15 mouse cellular contexts compared by ENCODE assay signal in genomic region chr13:56111601-56112000, GRCm38 (mm10). TPM values are rescaled to one million over a fixed set of nuclear protein-coding genes. Genes with fewer than 3 reads are reported as not detected.
DNase-seq lines count a peak whose midpoint lies in the region; ATAC-seq lines count a peak whose summit lies in the region.
"Had no signal": no experiment of that assay in that cellular context is flagged by ENCODE, and none has a peak within 500 bp of the region (broad histone marks: within the 10 kb centered on the region; RNA-seq: fewer than 3 reads in every experiment).

No protein-coding gene starts in this region.

- WGBS in forebrain, embryonic 10.5 days: 87% methylated on average over 6 of the region's 6 CpGs
- WGBS in forebrain, embryonic 14.5 days: 86% methylated on average over 6 of the region's 6 CpGs
- WGBS in kidney, embryonic 15.5 days: 57% methylated on average over 6 of the region's 6 CpGs
- 59% methylated on average over 6 of the region's 6 CpGs for WGBS in embryonic facial prominence, embryonic 15.5 days
- WGBS in stomach, embryonic 16.5 days: 63% methylated on average over 6 of the region's 6 CpGs

- H3K36me3 ChIP-seq in forebrain, embryonic 10.5 days (replicated peaks): peaks cover 100% of the 10 kb centered on the region
- peaks cover 39% of the 10 kb centered on the region for H3K36me3 ChIP-seq in forebrain, embryonic 14.5 days (ENCODE audit: control insufficient read depth, insufficient read depth, low read length)
- H3K36me3 ChIP-seq in kidney, embryonic 15.5 days: peaks cover 21% of the 10 kb centered on the region; the same call in 1 of the 2 replicates
- no peaks in the 10 kb centered on the region for H3K36me3 ChIP-seq in embryonic facial prominence, embryonic 15.5 days
- H3K36me3 ChIP-seq in stomach, embryonic 16.5 days (ENCODE audit: control insufficient read depth, insufficient read depth, low read length): no peaks in the 10 kb centered on the region

- no peak overlapping the region for H3K9ac ChIP-seq in forebrain, embryonic 14.5 days (ENCODE audit: low read length)
- no peak overlapping the region for H3K9ac ChIP-seq in kidney, embryonic 15.5 days
- no peak overlapping the region for H3K9ac ChIP-seq in embryonic facial prominence, embryonic 15.5 days
- H3K9ac ChIP-seq in stomach, embryonic 16.5 days (ENCODE audit: low read length): peak overlapping the region; percentile 33; the same call in 1 of the 2 replicates
- H3K9ac ChIP-seq: forebrain, embryonic 13.5 days; hindbrain, embryonic 14.5 days; liver, postnatal 0 days had no signal

- H3K27ac ChIP-seq in forebrain, embryonic 10.5 days: peak overlapping the region; percentile 44; the same call in 1 of the 2 replicates
- no peak overlapping the region for H3K27ac ChIP-seq in forebrain, embryonic 14.5 days (ENCODE audit: low read depth, low read length)
- peak overlapping the region; percentile 73 for H3K27ac ChIP-seq in kidney, embryonic 15.5 days
- H3K27ac ChIP-seq in embryonic facial prominence, embryonic 15.5 days (replicated peaks): peak overlapping the region; percentile 87
- H3K27ac ChIP-seq in stomach, embryonic 16.5 days (ENCODE audit: low read length): peak overlapping the region; percentile 87
- H3K27ac ChIP-seq: forebrain, embryonic 13.5 days; hindbrain, embryonic 14.5 days had no signal

- H3K27me3 ChIP-seq in forebrain, embryonic 10.5 days (ENCODE audit: poor library complexity, severe bottlenecking): no peaks in the 10 kb centered on the region
- H3K27me3 ChIP-seq in forebrain, embryonic 14.5 days (replicated peaks; ENCODE audit: control insufficient read depth, insufficient read depth, low read length): no peaks in the 10 kb centered on the region
- H3K27me3 ChIP-seq in kidney, embryonic 15.5 days: no peaks in the 10 kb centered on the region
- H3K27me3 ChIP-seq in embryonic facial prominence, embryonic 15.5 days: no peaks in the 10 kb centered on the region
- no peaks in the 10 kb centered on the region for H3K27me3 ChIP-seq in stomach, embryonic 16.5 days (ENCODE audit: control insufficient read depth, insufficient read depth, low read length)
- H3K27me3 ChIP-seq: forebrain, embryonic 13.5 days had no signal

- H3K9me3 ChIP-seq in forebrain, embryonic 10.5 days: no peaks in the 10 kb centered on the region
- H3K9me3 ChIP-seq in forebrain, embryonic 14.5 days (replicated peaks; ENCODE audit: control insufficient read depth, low read length): no peaks in the 10 kb centered on the region
- no peaks in the 10 kb centered on the region for H3K9me3 ChIP-seq in kidney, embryonic 15.5 days (replicated peaks)
- H3K9me3 ChIP-seq in embryonic facial prominence, embryonic 15.5 days (replicated peaks): no peaks in the 10 kb centered on the region
- H3K9me3 ChIP-seq in stomach, embryonic 16.5 days (replicated peaks; ENCODE audit: control insufficient read depth, low read length): no peaks in the 10 kb centered on the region
- H3K9me3 ChIP-seq: forebrain, embryonic 13.5 days had no signal

- no peak overlapping the region for H3K4me3 ChIP-seq in forebrain, embryonic 10.5 days
- H3K4me3 ChIP-seq in forebrain, embryonic 14.5 days (ENCODE audit: low read depth, low read length): no peak overlapping the region
- no peak overlapping the region for H3K4me3 ChIP-seq in kidney, embryonic 15.5 days (replicated peaks)
- no peak overlapping the region for H3K4me3 ChIP-seq in embryonic facial prominence, embryonic 15.5 days (replicated peaks)
- no peak overlapping the region for H3K4me3 ChIP-seq in stomach, embryonic 16.5 days (replicated peaks; ENCODE audit: low read length)
- H3K4me3 ChIP-seq: forebrain, embryonic 13.5 days had no signal

- no peak overlapping the region for H3K4me2 ChIP-seq in forebrain, embryonic 14.5 days (ENCODE audit: low read length)
- no peak overlapping the region for H3K4me2 ChIP-seq in kidney, embryonic 15.5 days
- H3K4me2 ChIP-seq in embryonic facial prominence, embryonic 15.5 days (replicated peaks): no peak overlapping the region
- H3K4me2 ChIP-seq in stomach, embryonic 16.5 days (ENCODE audit: low read depth, low read length): peak overlapping the region; percentile 11; the same call in 1 of the 2 replicates
- H3K4me2 ChIP-seq: forebrain, embryonic 13.5 days; hindbrain, embryonic 14.5 days had no signal

- no peak for DNase-seq in forebrain, embryonic 10.5 days (ENCODE audit: extremely low spot score, low spot score)
- no peak for DNase-seq in forebrain, embryonic 14.5 days (ENCODE audit: low spot score)
- no peak for DNase-seq in kidney, adult 11 months
- no peak for DNase-seq in spleen, postnatal 10 days (ENCODE audit: low spot score in 2 of 2)
- no peak for DNase-seq in right cerebral cortex, postnatal 25 days
- DNase-seq: embryo, embryonic 11 days; gastrocnemius, postnatal 10 days; kidney, postnatal 14 days; liver, postnatal 0 days; thymus, postnatal 14 days had no signal

- no peak for ATAC-seq in forebrain, embryonic 14.5 days
- no peak for ATAC-seq in kidney, embryonic 15.5 days (replicated peaks; ENCODE audit: low FRiP score)
- ATAC-seq in embryonic facial prominence, embryonic 15.5 days (ENCODE audit: insufficient number of reproducible peaks, low FRiP score, low TSS enrichment, low read depth): peak; percentile 18; the same call in 1 of the 2 replicates
- 0 out of 2 replicates have a peak, but pooled peaks have one; percentile 1 for ATAC-seq in stomach, embryonic 16.5 days (ENCODE audit: insufficient read depth, low FRiP score)
- ATAC-seq: forebrain, embryonic 13.5 days; liver, postnatal 0 days had no signal

- H3K4me1 ChIP-seq in forebrain, embryonic 10.5 days: peaks cover 69% of the 10 kb centered on the region
- peaks cover 25% of the 10 kb centered on the region for H3K4me1 ChIP-seq in forebrain, embryonic 14.5 days (ENCODE audit: control insufficient read depth, insufficient read depth, low read length)
- H3K4me1 ChIP-seq in kidney, embryonic 15.5 days: peaks cover 95% of the 10 kb centered on the region
- peaks cover 83% of the 10 kb centered on the region for H3K4me1 ChIP-seq in embryonic facial prominence, embryonic 15.5 days
- H3K4me1 ChIP-seq in stomach, embryonic 16.5 days (ENCODE audit: control insufficient read depth, insufficient read depth, low read length): peaks cover 85% of the 10 kb centered on the region

RNA-seq across cellular contexts. Expression of gene H2afy, which starts 24.6 kb away (rescaled TPM):
- 554 and 558 TPM in 2 replicates for polyA plus RNA-seq in forebrain, embryonic 10.5 days (2016; fragmentation: Nextera tagmentation; extraction: Ambion mirVana)
- polyA plus RNA-seq in forebrain, embryonic 14.5 days (2014; fragmentation: Nextera tagmentation; extraction: Ambion mirVana): 422 and 438 TPM in 2 replicates
- 395 and 406 TPM in 2 replicates for polyA plus RNA-seq in kidney, embryonic 15.5 days (2015; fragmentation: Nextera tagmentation; extraction: Ambion mirVana)
- polyA plus RNA-seq in embryonic facial prominence, embryonic 15.5 days (2015; fragmentation: Nextera tagmentation; extraction: Ambion mirVana): 275 and 292 TPM in 2 replicates
- polyA plus RNA-seq in stomach, embryonic 16.5 days (2015; fragmentation: Nextera tagmentation; extraction: Ambion mirVana): 247 and 271 TPM in 2 replicates

Comparison
In these comparisons a context has a peak if more than half of its experiments do, and no peak if none do; other contexts are left out.
1. ATAC-seq: peak in embryonic facial prominence, embryonic 15.5 days (single experiment) and stomach, embryonic 16.5 days (single experiment); none in forebrain, embryonic 14.5 days (single experiment) and kidney, embryonic 15.5 days (single experiment).